Mouse (Mus musculus) thymus, adult 2 months (tissue): ENCODE results near the gene Kcnk16. TPM values are rescaled to one million over a fixed set of nuclear protein-coding genes. Genes with fewer than 3 reads are reported as not detected.

Experiments used
- DNase-seq: peaks from one replicate; pipeline ENCODE4 v3.0.0; 2021
- H3K27ac ChIP-seq: fragments of 200-500 bp; 2 replicates; pipeline ENCODE4 v1.5.1; 2012; ENCODE audit warnings: low read length, control low read depth; ENCODE audit not compliant: control insufficient read depth, insufficient read depth
- H3K27me3 ChIP-seq: fragments of 200-500 bp; 2 replicates; pipeline ENCODE4 v1.6.1; 2012; ENCODE audit warnings: mild to moderate bottlenecking, low read length, moderate library complexity, mixed read lengths; ENCODE audit not compliant: control insufficient read depth, insufficient read depth
- H3K36me3 ChIP-seq: fragments of 200-500 bp; 2 replicates; pipeline ENCODE4 v1.6.1; 2012; ENCODE audit warnings: mild to moderate bottlenecking, low read length, moderate library complexity; ENCODE audit not compliant: control insufficient read depth, insufficient read depth
- H3K4me1 ChIP-seq: fragments of 200-500 bp; replicated peaks from 2 replicates; pipeline ENCODE4 v1.6.1; 2012; ENCODE audit warnings: low read length; ENCODE audit not compliant: control insufficient read depth, insufficient read depth
- H3K4me3 ChIP-seq: fragments of 200-500 bp; 2 replicates; pipeline ENCODE4 v1.5.1; 2012; ENCODE audit warnings: mild to moderate bottlenecking, low read length, control low read depth, moderate library complexity; ENCODE audit not compliant: control insufficient read depth, insufficient read depth
- CTCF ChIP-seq: fragments of 200-500 bp; IDR thresholded peaks from 2 replicates; pipeline ENCODE4 v1.5.1; 2012; ENCODE audit warnings: mild to moderate bottlenecking, control low read depth, low read length, moderate library complexity, borderline replicate concordance; ENCODE audit not compliant: control insufficient read depth, poor library complexity, insufficient read depth; ENCODE audit errors: extremely low read depth
- POLR2A ChIP-seq: fragments of 200-500 bp; IDR thresholded peaks from 2 replicates; pipeline ENCODE4 v1.6.1; 2012; ENCODE audit warnings: mild to moderate bottlenecking, low read length, control low read depth, moderate library complexity; ENCODE audit not compliant: control insufficient read depth, poor library complexity, insufficient read depth; ENCODE audit errors: extremely low read depth
- WGBS: fragments of 180-500 bp; shearing (Covaris S2); methylation state at CpG from one replicate; pipeline ENCODE4 v1.1.7; 2018; 5-methylcytosine and 5-hydroxymethylcytosine counted together
- polyA plus RNA-seq: library from polyadenylated mRNA; depleted of rRNA; stranded (reverse); fragments of >200 nt; gene quantifications from 2 replicates; pipeline ENCODE4 v1.2.3, GENCODE M21; 2012; rRNA removed

Kcnk16 gene
- polyA plus RNA-seq, 1 experiment: 0.43 TPM

DNA sequence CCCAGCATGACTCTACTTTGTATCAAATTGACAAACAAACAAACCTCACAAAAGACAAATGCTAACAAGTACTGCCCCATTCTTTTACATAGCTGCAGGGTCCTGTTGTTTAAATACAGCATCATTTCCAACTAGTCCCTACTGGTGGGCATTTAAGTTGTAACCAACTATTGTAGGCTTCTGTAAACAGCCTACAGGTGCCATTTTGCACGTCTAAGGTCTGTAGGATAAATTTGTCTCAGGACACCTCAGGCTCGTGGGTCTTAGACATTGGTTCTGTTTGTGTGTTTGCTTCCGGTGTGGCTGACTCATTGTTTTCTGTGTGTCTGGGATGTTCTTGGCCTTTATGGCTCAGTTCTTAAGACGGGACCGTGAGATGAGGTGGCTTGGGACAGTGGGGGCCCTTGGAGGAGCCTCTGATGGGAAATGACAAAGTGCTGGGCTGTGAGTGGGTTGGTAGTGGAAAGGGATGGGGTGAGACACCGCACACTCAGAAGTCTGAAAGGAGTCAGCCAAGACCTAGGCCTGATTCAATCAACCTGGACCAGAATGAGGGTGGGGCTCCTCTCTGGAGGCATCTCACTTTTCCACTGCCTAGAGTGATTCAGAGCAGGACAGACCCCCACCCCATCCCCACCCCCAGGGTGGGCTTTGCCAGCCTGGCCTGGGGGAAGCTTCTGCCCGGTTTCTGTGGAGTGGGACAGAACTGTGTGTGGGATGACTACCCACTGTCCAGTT lies 52.3 kb downstream of the Kcnk16 start:
- WGBS: 92% methylated on average over 7 of the region's 7 CpGs

DNA sequence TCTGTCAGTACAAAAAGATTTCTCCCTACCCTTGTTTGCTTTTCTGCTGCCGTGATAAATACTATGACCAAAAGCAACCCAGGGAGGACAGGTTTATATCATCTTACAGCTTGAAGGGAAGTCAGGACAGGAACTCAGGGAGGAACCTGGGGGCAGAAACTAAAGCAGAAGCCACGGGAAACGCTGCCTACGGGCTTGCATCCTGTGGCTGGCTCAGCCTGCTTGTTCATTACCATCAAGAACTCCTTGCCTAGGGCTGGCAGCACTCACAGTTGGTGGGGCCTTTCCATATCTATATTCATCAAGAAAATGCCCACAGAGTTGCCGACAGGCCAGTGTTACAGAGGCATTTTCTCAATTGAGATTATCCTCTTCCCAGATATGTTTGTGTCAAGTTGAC lies 53.2 kb downstream of the Kcnk16 start:
- 7% methylated on average over 5 of the region's 5 CpGs for WGBS
- Histone ChIP-seq H3K4me1 (0 out of 2 replicates have a peak, but pooled peaks cover 3% of the 10 kb centered on the region), H3K27me3 (no peaks in the 10 kb centered on the region), H3K4me3 (no peak overlapping the region), H3K36me3 (no peaks in the 10 kb centered on the region), H3K27ac (no peak overlapping the region)
- no peak for TF ChIP-seq POLR2A
- no peak for DNase-seq

More for the DNA sequence above, 52.3 kb downstream of the Kcnk16 start:
- no peak overlapping the region for H3K4me3 ChIP-seq
- no peak overlapping the region for H3K27ac ChIP-seq
- no peaks in the 10 kb centered on the region for H3K27me3 ChIP-seq
- H3K4me1 ChIP-seq: 0 out of 2 replicates have a peak, but pooled peaks cover 3% of the 10 kb centered on the region
- no peak for DNase-seq
- TF ChIP-seq CTCF (no peak), POLR2A (no peak)
- H3K36me3 ChIP-seq: no peaks in the 10 kb centered on the region

DNA sequence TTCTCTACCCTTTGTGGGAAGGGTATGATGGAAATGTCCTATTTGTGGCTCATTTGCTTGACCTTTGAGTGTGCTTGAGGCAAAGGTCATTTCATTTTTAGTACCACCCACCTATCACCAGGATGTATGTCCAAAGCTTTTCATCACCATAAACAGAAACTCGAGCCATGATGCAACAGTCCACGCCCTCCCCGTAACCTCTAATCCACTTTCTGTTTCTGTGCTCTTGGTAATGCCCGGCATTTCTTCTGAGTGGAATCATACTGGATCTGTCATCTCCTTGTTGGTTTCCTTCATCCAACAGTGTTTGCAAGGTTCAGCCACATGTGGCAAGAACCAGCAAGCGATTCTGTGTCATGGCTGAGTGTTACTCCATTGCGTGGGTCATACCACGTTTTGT lies 54.9 kb downstream of the Kcnk16 start:
- Histone ChIP-seq H3K4me3 (no peak overlapping the region), H3K4me1 (0 out of 2 replicates have a peak, but pooled peaks cover 3% of the 10 kb centered on the region), H3K27ac (no peak overlapping the region), H3K36me3 (no peaks in the 10 kb centered on the region), H3K27me3 (no peaks in the 10 kb centered on the region)
- WGBS: 90% methylated on average over 7 of the region's 7 CpGs
- no peak for TF ChIP-seq POLR2A
- no peak for TF ChIP-seq CTCF
- DNase-seq: no peak

- WGBS: 93% methylated on average over 9 of the region's 9 CpGs
Observed at GRCm38 (mm10) chr14:20211754-20212601, 57.0 kb downstream of the Kcnk16 start.

More at GRCm38 (mm10) chr14:20211754-20212601, 57.0 kb downstream of the Kcnk16 start:
- Histone ChIP-seq H3K4me1 (0 out of 2 replicates have a peak, but pooled peaks cover 3% of the 10 kb centered on the region), H3K27me3 (no peaks in the 10 kb centered on the region), H3K4me3 (no peak overlapping the region), H3K27ac (no peak overlapping the region), H3K36me3 (no peaks in the 10 kb centered on the region)
- no peak for DNase-seq
- TF ChIP-seq CTCF (no peak), POLR2A (no peak)

Other genes starting within 250 kb of the Kcnk16 start
- 12.8 and 14.6 TPM in 2 replicates for gene Saysd1, start 130.7 kb downstream of the Kcnk16 start, polyA plus RNA-seq
- gene Kcnk5, start 87.4 kb downstream of the Kcnk16 start, polyA plus RNA-seq: 6.1 and 6.7 TPM in 2 replicates
- 14.8 and 20.7 TPM in 2 replicates for gene Nudt13, start 25.5 kb upstream of the Kcnk16 start, polyA plus RNA-seq
- gene Ecd, start 78.9 kb upstream of the Kcnk16 start, polyA plus RNA-seq: 24.5 and 29.9 TPM in 2 replicates
- 28.4 and 34.5 TPM in 2 replicates for gene Fam149b, start 79.0 kb upstream of the Kcnk16 start, polyA plus RNA-seq
- gene Dnajc9, start 119.7 kb upstream of the Kcnk16 start, polyA plus RNA-seq: 73.8 and 94.8 TPM in 2 replicates
- 49.9 and 56.3 TPM in 2 replicates for gene Mrps16, start 124.4 kb upstream of the Kcnk16 start, polyA plus RNA-seq
- gene Cfap70, start 183.0 kb upstream of the Kcnk16 start, polyA plus RNA-seq: 0.06 TPM in 1 of 2 replicates, not detected in the other
- 82.2 and 91.8 TPM in 2 replicates for gene Anxa7, start 210.9 kb upstream of the Kcnk16 start, polyA plus RNA-seq
- gene Mss51, start 227.7 kb upstream of the Kcnk16 start, polyA plus RNA-seq: 2.9 and 3.9 TPM in 2 replicates